In the genomic region with DNA sequence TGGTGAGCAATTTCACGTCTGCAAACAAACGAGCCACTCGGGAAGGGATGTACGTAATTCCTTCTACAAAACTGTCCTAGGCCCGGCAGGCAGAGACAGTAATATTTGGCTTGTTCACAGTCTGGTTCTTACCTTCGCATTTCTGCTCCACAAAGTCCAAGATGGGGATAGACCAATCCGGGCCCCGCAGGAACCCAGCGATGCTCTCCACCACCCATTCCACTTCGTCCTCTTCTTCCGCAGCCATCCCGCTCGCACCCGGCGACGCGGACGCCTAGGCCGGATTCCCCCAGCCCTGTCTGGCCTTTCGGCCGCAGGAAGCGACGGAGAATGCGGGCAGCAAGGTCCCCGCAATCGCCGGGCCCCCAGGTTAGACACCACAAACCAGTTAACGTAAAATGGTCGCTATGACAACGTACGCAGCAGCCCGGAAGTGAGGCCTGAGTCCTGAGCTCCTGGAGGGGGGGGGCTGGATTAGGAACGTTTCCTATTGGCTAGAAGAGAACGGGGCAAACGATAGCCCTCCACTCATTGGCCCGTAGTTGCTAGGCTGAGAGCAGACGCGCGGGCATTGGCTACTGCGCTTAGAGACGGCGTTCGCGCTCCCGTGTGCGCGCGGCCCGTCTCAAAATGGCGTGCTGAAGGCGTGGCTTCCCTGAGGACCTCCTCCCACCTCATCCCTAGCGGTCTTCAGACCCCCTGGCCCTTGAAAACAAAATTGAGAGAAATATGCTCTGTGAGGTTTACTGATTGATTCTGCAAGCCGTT, we compare ENCODE assay signal across 8 mouse cellular contexts. TPM values are rescaled to one million over a fixed set of nuclear protein-coding genes. Genes with fewer than 3 reads are reported as not detected.
DNase-seq lines count a peak whose midpoint lies in the region; ATAC-seq and TF ChIP-seq lines count a peak whose summit lies in the region.

A gene (minus strand): TSS at position 527 of the 768 bp plus-strand sequence.

- peaks cover 24% of the 10 kb centered on the region for H3K36me3 ChIP-seq in megakaryocyte, embryonic 14.5 days (replicated peaks; ENCODE audit: low read length)

- peaks cover 5% of the 10 kb centered on the region for H3K4me1 ChIP-seq in cortical plate, adult 2 months (ENCODE audit: control insufficient read depth, insufficient read depth, low read length)
- H3K4me1 ChIP-seq in megakaryocyte, embryonic 14.5 days: peaks cover 15% of the 10 kb centered on the region

- H3K9me3 ChIP-seq in megakaryocyte, embryonic 14.5 days: no peaks in the 10 kb centered on the region

- peak; percentile 100 for ATAC-seq in activated CD4-positive, CD25-positive, alpha-beta regulatory T cell, adult 4 months

- H3K27ac ChIP-seq in cortical plate, adult 2 months (ENCODE audit: insufficient read depth, low read length): 0 out of 2 replicates have a peak within 1 kb of the TSS, but pooled peaks have one; percentile 30

- DNase-seq in gastrocnemius, adult 8-10 months (ENCODE audit: low spot score in 2 of 2): peak; percentile 85 to 89
- DNase-seq in hindlimb bud, embryonic 11.5 days (ENCODE audit: extremely low spot score, low read depth, low spot score): peak; percentile 75
- peak; percentile 75 to 96 for DNase-seq in left cerebral cortex, adult 8-10 months (ENCODE audit: low spot score in 2 of 2)
- peak; percentile 96 to 98 for DNase-seq in right cerebral cortex, postnatal 10 days (ENCODE audit: low spot score in 2 of 2)
- peak; percentile 74 for DNase-seq in urinary bladder, postnatal 25 days (ENCODE audit: low spot score)

- H3K27me3 ChIP-seq in megakaryocyte, embryonic 14.5 days (replicated peaks): no peaks in the 10 kb centered on the region

- no peak for TF ChIP-seq CTCF in cortical plate, adult 2 months (IDR thresholded peaks at IDR 0.05; ENCODE audit: extremely low read depth, insufficient read depth, low read length)

- TF ChIP-seq POLR2A in cortical plate, adult 2 months (IDR thresholded peaks at IDR 0.05; ENCODE audit: extremely low read depth, insufficient read depth, low read length): peak; percentile 64; the same call in 1 of the 2 replicates

- H3K4me3 ChIP-seq in cortical plate, adult 2 months (ENCODE audit: insufficient read depth, low read length): peak within 1 kb of the TSS; percentile 82
- peak within 1 kb of the TSS; percentile 91 for H3K4me3 ChIP-seq in megakaryocyte, embryonic 14.5 days (replicated peaks)

RNA-seq across cellular contexts. Expression of the gene that starts here (rescaled TPM):
- polyA plus RNA-seq in activated CD4-positive, CD25-positive, alpha-beta regulatory T cell, adult 4 months (2017; shearing (Covaris generic)): 10 to 100 TPM; 29.6 to 32.0 TPM
- 77.2 and 83.9 TPM in 2 replicates for polyA plus RNA-seq in cortical plate, adult 2 months (2012; rRNA removed)
- 10 to 100 TPM in 2 of 4 experiments, 1 to 10 TPM in 2; 8.5 to 12.6 (median 9.7) TPM for total RNA-seq in gastrocnemius, adult 8-10 months (2022)
- 100 to 1,000 TPM; 119 to 125 (median 120) TPM for total RNA-seq in left cerebral cortex, adult 8-10 months (2022)
- polyA plus RNA-seq in megakaryocyte, embryonic 14.5 days (2012; ENCODE audit: insufficient read depth, low replicate concordance): 33.4 and 38.2 TPM in 2 replicates

Comparison
In these comparisons a context has a peak if more than half of its experiments do, and no peak if none do; other contexts are left out.
1. Peak in every context shown above with its lines: DNase-seq, ATAC-seq, H3K4me3 ChIP-seq and H3K27ac ChIP-seq.
2. RNA of the gene that starts here (total RNA-seq): 119 to 125 TPM in left cerebral cortex, adult 8-10 months; 8.5 to 12.6 TPM in gastrocnemius, adult 8-10 months; every median in the first group is over 4 times any median in the second.